Comparison of ENCODE assay signal across 14 mouse cellular contexts in genomic region chr5:28170081-28170480, GRCm38 (mm10). TPM values are rescaled to one million over a fixed set of nuclear protein-coding genes. Genes with fewer than 3 reads are reported as not detected.
A peak's percentile ranks its signal among the peaks of the same experiment; 100 is the strongest.
DNase-seq lines count a peak whose midpoint lies in the region; ATAC-seq lines count a peak whose summit lies in the region.
"Had no signal": no experiment of that assay in that cellular context is flagged by ENCODE, and none has a peak within 500 bp of the region (broad histone marks: within the 10 kb centered on the region; RNA-seq: fewer than 3 reads in every experiment).

No protein-coding gene starts in this region.

- no peaks in the 10 kb centered on the region for H3K9me3 ChIP-seq in forebrain, embryonic 10.5 days
- no peaks in the 10 kb centered on the region for H3K9me3 ChIP-seq in forebrain, embryonic 12.5 days
- H3K9me3 ChIP-seq in hindbrain, embryonic 13.5 days, result no peaks in the 10 kb centered on the region
- H3K9me3 ChIP-seq in midbrain, embryonic 15.5 days, result no peaks in the 10 kb centered on the region
- H3K9me3 ChIP-seq in liver, embryonic 11.5 days (ENCODE audit: control insufficient read depth, low read length), result no peaks in the 10 kb centered on the region
- H3K9me3 ChIP-seq: heart, embryonic 12.5 days had no signal

- H3K27ac ChIP-seq in forebrain, embryonic 10.5 days, result no peak overlapping the region
- H3K27ac ChIP-seq in forebrain, embryonic 12.5 days, result no peak overlapping the region
- H3K27ac ChIP-seq in hindbrain, embryonic 13.5 days, result no peak overlapping the region
- H3K27ac ChIP-seq in midbrain, embryonic 15.5 days, result no peak overlapping the region
- no peak overlapping the region for H3K27ac ChIP-seq in liver, embryonic 11.5 days (ENCODE audit: low read depth, low read length)
- H3K27ac ChIP-seq: gastrocnemius, adult 2 months had no signal

- peak; percentile 56 for DNase-seq in forebrain, embryonic 10.5 days (ENCODE audit: extremely low spot score, low spot score)
- peak; percentile 67 to 70 for DNase-seq in cerebellum, postnatal 10 days
- DNase-seq in liver, embryonic 11.5 days (ENCODE audit: low spot score), result no peak
- no peak for DNase-seq in right cerebral cortex, adult 2 months (ENCODE audit: low spot score in 2 of 2)
- no peak for DNase-seq in liver
- DNase-seq: adrenal gland, adult 2 months; gastrocnemius, adult 2 months; liver, postnatal 0 days; thymus, adult 2 months had no signal

- H3K4me1 ChIP-seq in forebrain, embryonic 10.5 days, result peaks cover 43% of the 10 kb centered on the region
- peaks cover 29% of the 10 kb centered on the region for H3K4me1 ChIP-seq in forebrain, embryonic 12.5 days
- H3K4me1 ChIP-seq in hindbrain, embryonic 13.5 days (replicated peaks), result peaks cover 25% of the 10 kb centered on the region
- peaks cover 29% of the 10 kb centered on the region for H3K4me1 ChIP-seq in midbrain, embryonic 15.5 days
- H3K4me1 ChIP-seq in liver, embryonic 11.5 days (replicated peaks; ENCODE audit: control insufficient read depth, insufficient read depth, low read length), result peaks cover 4% of the 10 kb centered on the region

- WGBS in forebrain, embryonic 10.5 days, result 1% methylated on average over 17 of the region's 17 CpGs
- 1% methylated on average over 17 of the region's 17 CpGs for WGBS in forebrain, embryonic 12.5 days
- 2% methylated on average over 17 of the region's 17 CpGs for WGBS in hindbrain, embryonic 13.5 days
- WGBS in midbrain, embryonic 15.5 days, result 9% methylated on average over 17 of the region's 17 CpGs
- 14% methylated on average over 17 of the region's 17 CpGs for WGBS in liver, embryonic 11.5 days

- no peak overlapping the region for H3K4me3 ChIP-seq in forebrain, embryonic 10.5 days
- no peak overlapping the region for H3K4me3 ChIP-seq in forebrain, embryonic 12.5 days (replicated peaks)
- peak overlapping the region; percentile 49 for H3K4me3 ChIP-seq in hindbrain, embryonic 13.5 days
- H3K4me3 ChIP-seq in midbrain, embryonic 15.5 days, result peak overlapping the region; percentile 57
- no peak overlapping the region for H3K4me3 ChIP-seq in liver, embryonic 11.5 days (ENCODE audit: low read depth, low read length)
- H3K4me3 ChIP-seq: gastrocnemius, adult 2 months; heart, embryonic 12.5 days had no signal

- no peak overlapping the region for H3K4me2 ChIP-seq in forebrain, embryonic 12.5 days
- H3K4me2 ChIP-seq in hindbrain, embryonic 13.5 days, result peak overlapping the region; percentile 60
- peak overlapping the region; percentile 85 for H3K4me2 ChIP-seq in midbrain, embryonic 15.5 days
- H3K4me2 ChIP-seq in liver, embryonic 11.5 days, result no peak overlapping the region
- H3K4me2 ChIP-seq: heart, embryonic 12.5 days had no signal

- no peak for ATAC-seq in forebrain, embryonic 12.5 days (ENCODE audit: low FRiP score)
- no peak for ATAC-seq in hindbrain, embryonic 13.5 days (ENCODE audit: low FRiP score)
- no peak for ATAC-seq in midbrain, embryonic 15.5 days (replicated peaks)
- ATAC-seq in liver, embryonic 11.5 days (replicated peaks; ENCODE audit: low FRiP score), result no peak
- ATAC-seq: liver, postnatal 0 days had no signal

- H3K36me3 ChIP-seq in forebrain, embryonic 10.5 days (replicated peaks), result no peaks in the 10 kb centered on the region
- H3K36me3 ChIP-seq in forebrain, embryonic 12.5 days (replicated peaks), result no peaks in the 10 kb centered on the region
- H3K36me3 ChIP-seq in hindbrain, embryonic 13.5 days, result no peaks in the 10 kb centered on the region
- H3K36me3 ChIP-seq in midbrain, embryonic 15.5 days (replicated peaks), result no peaks in the 10 kb centered on the region
- no peaks in the 10 kb centered on the region for H3K36me3 ChIP-seq in liver, embryonic 11.5 days (ENCODE audit: control insufficient read depth, insufficient read depth, low read length)
- H3K36me3 ChIP-seq: heart, embryonic 12.5 days had no signal

- no peak overlapping the region for H3K9ac ChIP-seq in forebrain, embryonic 12.5 days
- H3K9ac ChIP-seq in hindbrain, embryonic 13.5 days, result peak overlapping the region; percentile 77
- no peak overlapping the region; the same call in 1 of the 2 replicates for H3K9ac ChIP-seq in midbrain, embryonic 15.5 days
- H3K9ac ChIP-seq in liver, embryonic 11.5 days (ENCODE audit: low read depth, low read length), result no peak overlapping the region
- H3K9ac ChIP-seq: heart, embryonic 12.5 days; liver, postnatal 0 days had no signal

- H3K27me3 ChIP-seq in forebrain, embryonic 10.5 days (ENCODE audit: poor library complexity, severe bottlenecking), result peaks cover 99% of the 10 kb centered on the region
- peaks cover 96% of the 10 kb centered on the region for H3K27me3 ChIP-seq in forebrain, embryonic 12.5 days
- H3K27me3 ChIP-seq in hindbrain, embryonic 13.5 days, result peaks cover 90% of the 10 kb centered on the region
- H3K27me3 ChIP-seq in midbrain, embryonic 15.5 days (replicated peaks), result peaks cover 27% of the 10 kb centered on the region
- peaks cover 97% of the 10 kb centered on the region for H3K27me3 ChIP-seq in liver, embryonic 11.5 days (replicated peaks; ENCODE audit: control insufficient read depth, insufficient read depth, low read length)

RNA-seq across cellular contexts. Expression of gene En2, which starts 4.6 kb away (rescaled TPM):
- polyA plus RNA-seq in forebrain, embryonic 10.5 days (2016; fragmentation: Nextera tagmentation; extraction: Ambion mirVana), result not detected in 2 replicates
- polyA plus RNA-seq in forebrain, embryonic 12.5 days (2016; fragmentation: Nextera tagmentation; extraction: Ambion mirVana), result not detected in 2 replicates
- 0.58 and 0.71 TPM in 2 replicates for polyA plus RNA-seq in hindbrain, embryonic 13.5 days (2015; fragmentation: Nextera tagmentation; extraction: Ambion mirVana)
- 0.93 and 1.5 TPM in 2 replicates for polyA plus RNA-seq in midbrain, embryonic 15.5 days (2015; fragmentation: Nextera tagmentation; extraction: Ambion mirVana)
- not detected in 2 replicates for polyA plus RNA-seq in liver, embryonic 11.5 days (2014; fragmentation: Nextera tagmentation; extraction: Ambion mirVana)
- polyA plus RNA-seq: heart, embryonic 12.5 days; liver, postnatal 0 days; neural tube, embryonic 11.5 days had no signal

Comparison
In these comparisons a context has a peak if more than half of its experiments do, and no peak if none do; other contexts are left out.
1. DNase-seq: peak in forebrain, embryonic 10.5 days (single experiment) and cerebellum, postnatal 10 days (2 of 2); none in liver, embryonic 11.5 days (single experiment), right cerebral cortex, adult 2 months (0 of 2) and liver (single experiment).
2. H3K4me3 ChIP-seq: peak in hindbrain, embryonic 13.5 days (single experiment) and midbrain, embryonic 15.5 days (single experiment); none in forebrain, embryonic 10.5 days (single experiment), forebrain, embryonic 12.5 days (single experiment) and liver, embryonic 11.5 days (single experiment).
3. H3K4me2 ChIP-seq: peak in hindbrain, embryonic 13.5 days (single experiment) and midbrain, embryonic 15.5 days (single experiment); none in forebrain, embryonic 12.5 days (single experiment) and liver, embryonic 11.5 days (single experiment).